Mouse (Mus musculus): ENCODE results near the gene Dnajb2. TPM values are rescaled to one million over a fixed set of nuclear protein-coding genes. Genes with fewer than 3 reads are reported as not detected.

Dnajb2 gene
- polyA plus RNA-seq (2015; fragmentation: Nextera tagmentation; extraction: Ambion mirVana): 33.8 and 38.6 TPM in 2 replicates

DNA sequence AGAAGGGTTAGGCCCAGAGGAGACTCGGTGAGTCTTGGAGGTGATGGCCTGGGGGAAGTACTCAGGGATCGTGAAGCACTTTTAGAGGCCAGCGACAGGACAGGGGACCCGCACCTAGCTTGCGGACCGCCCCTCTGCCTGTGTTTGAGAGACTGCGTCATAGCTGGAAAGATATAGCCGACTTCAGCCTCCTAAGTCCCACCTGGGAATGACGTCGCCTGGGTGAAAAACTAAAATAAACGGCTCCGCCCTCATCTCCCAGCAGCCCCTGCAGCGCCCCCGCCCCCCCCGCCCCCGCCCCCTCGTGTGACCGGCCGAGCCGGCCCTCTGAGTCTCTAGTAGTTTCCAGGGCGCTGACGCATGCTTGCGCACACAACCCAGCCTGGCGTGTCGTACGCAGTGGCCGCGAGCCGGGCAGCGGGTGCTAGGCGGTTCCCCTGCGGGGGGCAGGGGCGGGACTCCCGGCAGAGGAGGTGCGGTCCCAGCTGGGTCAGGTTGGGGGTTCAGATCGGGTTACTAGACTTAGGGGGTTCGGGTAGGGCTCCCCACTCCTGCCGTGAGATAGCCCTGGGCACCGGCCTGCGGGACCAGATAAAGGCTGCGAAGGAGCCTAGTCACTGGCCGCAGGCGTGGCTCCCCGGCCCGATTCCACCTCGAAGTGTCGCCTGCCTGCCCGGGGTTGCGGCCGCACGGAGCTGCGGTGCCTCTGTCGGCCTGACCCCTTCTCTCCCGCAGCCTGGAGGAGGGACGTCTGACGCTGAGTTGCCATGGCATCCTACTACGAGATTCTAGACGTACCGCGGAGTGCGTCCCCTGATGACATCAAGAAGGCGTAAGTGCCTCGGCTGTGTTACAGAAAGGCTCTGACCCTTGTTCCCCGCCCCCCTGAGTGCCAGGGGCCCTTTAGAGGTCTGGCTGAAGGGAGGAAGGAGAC is at the start of gene Dnajb2:
Gene Dnajb2 (plus strand): TSS at position 290 of the 934 bp plus-strand sequence.
- peak within 1 kb of the TSS; percentile 81 for H3K27ac ChIP-seq
- peak; percentile 95 for ATAC-seq (replicated peaks; ENCODE audit: low FRiP score)
- H3K36me3 ChIP-seq: peaks cover 27% of the 10 kb centered on the region
- peak within 1 kb of the TSS; percentile 95 for H3K4me2 ChIP-seq
- peak within 1 kb of the TSS; percentile 84 for H3K9ac ChIP-seq
- peaks cover 6% of the 10 kb centered on the region; the same call in 1 of the 2 replicates for H3K27me3 ChIP-seq
- peaks cover 23% of the 10 kb centered on the region for H3K4me1 ChIP-seq
- peak within 1 kb of the TSS; percentile 67 for H3K4me3 ChIP-seq (replicated peaks)
- no peaks in the 10 kb centered on the region for H3K9me3 ChIP-seq (replicated peaks)
- under 1% methylated on average over 62 of the region's 64 CpGs for WGBS

GRCm38 (mm10) chr1:75187126-75187525 is 49.1 kb upstream of the Dnajb2 start:
- ATAC-seq (replicated peaks; ENCODE audit: low FRiP score): no peak

GRCm38 (mm10) chr1:75187914-75188483 is 48.2 kb upstream of the Dnajb2 start:
- no peaks in the 10 kb centered on the region for H3K27me3 ChIP-seq
- H3K4me2 ChIP-seq: no peak overlapping the region
- H3K9ac ChIP-seq: no peak overlapping the region
- WGBS: 92% methylated on average over 2 of the region's 2 CpGs
- no peak for ATAC-seq (replicated peaks; ENCODE audit: low FRiP score)
- no peak overlapping the region for H3K4me3 ChIP-seq (replicated peaks)
- H3K36me3 ChIP-seq: peaks cover 58% of the 10 kb centered on the region
- no peak overlapping the region for H3K27ac ChIP-seq
- H3K9me3 ChIP-seq (replicated peaks): no peaks in the 10 kb centered on the region
- H3K4me1 ChIP-seq: peaks cover 13% of the 10 kb centered on the region

More at GRCm38 (mm10) chr1:75187126-75187525, 49.1 kb upstream of the Dnajb2 start:
- H3K9me3 ChIP-seq (replicated peaks): no peaks in the 10 kb centered on the region
- H3K4me1 ChIP-seq: peaks cover 10% of the 10 kb centered on the region
- H3K27ac ChIP-seq: no peak overlapping the region
- no peak overlapping the region for H3K4me3 ChIP-seq (replicated peaks)
- no peak overlapping the region for H3K4me2 ChIP-seq
- H3K9ac ChIP-seq: no peak overlapping the region
- peaks cover 67% of the 10 kb centered on the region for H3K36me3 ChIP-seq
- H3K27me3 ChIP-seq: no peaks in the 10 kb centered on the region

DNA sequence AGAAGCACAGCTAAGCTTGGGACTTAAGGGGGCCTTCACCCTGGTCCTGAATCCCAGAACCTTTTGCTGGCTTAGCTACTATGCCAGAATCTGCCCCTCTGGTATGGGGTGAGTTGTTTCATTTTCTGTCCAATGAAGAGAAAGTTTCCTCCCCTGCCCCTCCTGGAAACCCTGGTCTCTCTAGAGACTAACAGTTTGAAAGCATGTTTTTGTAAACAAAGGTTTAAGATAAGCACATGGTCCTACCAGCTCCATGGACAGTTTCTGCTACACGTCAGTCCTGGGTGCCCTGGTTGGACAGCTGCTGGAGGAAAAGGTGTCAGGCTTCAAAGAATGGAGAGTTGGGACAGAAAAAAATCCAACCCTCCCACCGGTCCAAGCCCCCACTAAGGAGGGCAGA is 45.6 kb upstream of the Dnajb2 start:
- WGBS: 59% methylated on average over 2 of the region's 2 CpGs
- Histone ChIP-seq H3K4me2 (peak overlapping the region; percentile 92), H3K9me3 (replicated peaks) (no peaks in the 10 kb centered on the region), H3K27ac (no peak overlapping the region), H3K4me1 (peaks cover 20% of the 10 kb centered on the region), H3K9ac (peak overlapping the region; percentile 91; the same call in 1 of the 2 replicates), H3K27me3 (no peaks in the 10 kb centered on the region), H3K4me3 (replicated peaks) (peak overlapping the region; percentile 87; the same call in 1 of the 2 replicates), H3K36me3 (peaks cover 41% of the 10 kb centered on the region)
- ATAC-seq (replicated peaks; ENCODE audit: low FRiP score): no peak

GRCm38 (mm10) chr1:75191258-75191621 is 45.0 kb upstream of the Dnajb2 start:
- H3K4me2 ChIP-seq: peak overlapping the region; percentile 92
- no peaks in the 10 kb centered on the region for H3K9me3 ChIP-seq (replicated peaks)
- WGBS: 45% methylated on average over 5 of the region's 5 CpGs
- no peak; the same call in 1 of the 2 replicates for ATAC-seq (replicated peaks; ENCODE audit: low FRiP score)
- peaks cover 20% of the 10 kb centered on the region for H3K4me1 ChIP-seq
- H3K27ac ChIP-seq: peak overlapping the region; percentile 92
- H3K27me3 ChIP-seq: no peaks in the 10 kb centered on the region
- peak overlapping the region; percentile 91 for H3K9ac ChIP-seq
- peaks cover 41% of the 10 kb centered on the region for H3K36me3 ChIP-seq
- H3K4me3 ChIP-seq (replicated peaks): peak overlapping the region; percentile 87

DNA sequence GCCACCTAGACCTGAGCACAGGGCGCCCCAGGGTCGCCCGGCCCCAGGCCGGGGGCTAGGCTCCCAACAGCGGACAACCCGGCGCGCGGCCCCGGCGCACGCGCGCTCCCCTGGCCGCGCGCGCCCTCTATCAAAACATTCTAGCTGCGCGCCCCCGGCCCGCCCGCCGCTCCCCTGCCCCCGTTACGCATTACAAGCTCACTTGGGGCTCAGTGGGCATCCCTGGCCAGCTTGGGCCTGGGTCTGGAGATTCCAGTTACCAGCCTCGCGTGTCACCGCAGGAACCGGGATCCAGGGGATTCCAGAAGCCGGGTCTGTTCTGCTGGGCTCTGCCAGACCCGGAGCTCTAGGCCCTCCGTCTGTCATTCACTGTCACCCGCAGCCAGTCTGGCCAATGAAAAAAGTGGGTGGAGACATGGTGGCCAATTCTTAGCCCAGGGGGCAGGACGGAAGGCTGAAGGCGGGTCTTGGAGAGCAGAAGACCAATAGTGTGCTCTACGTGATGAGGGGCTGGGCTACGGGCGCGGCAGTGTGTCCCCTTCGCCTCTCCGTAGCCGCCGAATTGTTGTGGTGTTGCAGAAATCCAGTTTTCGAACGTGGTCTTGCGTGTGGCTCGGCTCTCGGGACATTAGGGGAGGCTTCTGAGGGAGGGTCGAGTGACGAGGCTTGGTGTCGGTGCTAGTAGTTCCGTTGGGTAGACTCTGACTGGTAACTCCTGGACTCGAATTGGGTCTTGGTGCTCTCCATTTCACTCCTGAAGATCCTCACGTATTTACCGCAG is 44.4 kb upstream of the Dnajb2 start, which contains the start of the genes Ankzf1 and Atg9a:
Gene Ankzf1 (plus strand): TSS at position 530 of the 781 bp plus-strand sequence.
Gene Atg9a (minus strand): TSS at position 575 of the 781 bp plus-strand sequence.
- peak; percentile 100 for ATAC-seq (replicated peaks; ENCODE audit: low FRiP score)
- Histone ChIP-seq H3K4me2 (peak within 1 kb of the TSS; percentile 92), H3K27ac (peak within 1 kb of the TSS; percentile 97), H3K4me1 (peaks cover 20% of the 10 kb centered on the region), H3K36me3 (peaks cover 41% of the 10 kb centered on the region), H3K9ac (peak within 1 kb of the TSS; percentile 93), H3K27me3 (no peaks in the 10 kb centered on the region), H3K4me3 (replicated peaks) (peak within 1 kb of the TSS; percentile 87), H3K9me3 (replicated peaks) (no peaks in the 10 kb centered on the region)
- under 1% methylated on average over 56 of the region's 56 CpGs for WGBS

DNA sequence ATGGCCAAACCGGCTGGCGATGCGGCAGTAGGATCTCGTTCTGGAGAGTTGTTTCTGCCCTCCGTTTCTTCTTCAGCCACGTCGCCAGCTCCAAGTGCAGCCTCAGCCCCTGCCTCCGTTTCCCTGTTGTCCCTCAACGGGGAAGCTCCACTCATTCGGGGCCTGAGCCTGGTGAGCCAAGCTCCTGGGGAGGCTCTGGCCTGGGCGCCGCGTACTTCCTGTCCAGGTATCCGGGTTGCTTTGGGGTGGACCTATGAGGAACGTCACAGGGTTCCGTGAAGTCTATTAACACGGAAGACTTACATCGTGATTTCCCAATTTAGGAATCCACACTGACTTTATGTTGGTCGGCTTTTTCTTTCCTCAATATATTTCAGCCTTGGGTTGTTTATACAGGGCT is 43.8 kb upstream of the Dnajb2 start:
- Histone ChIP-seq H3K27me3 (no peaks in the 10 kb centered on the region), H3K27ac (peak overlapping the region; percentile 97), H3K9ac (peak overlapping the region; percentile 93), H3K9me3 (replicated peaks) (no peaks in the 10 kb centered on the region), H3K4me2 (peak overlapping the region; percentile 92), H3K4me1 (peaks cover 20% of the 10 kb centered on the region), H3K4me3 (replicated peaks) (peak overlapping the region; percentile 87), H3K36me3 (peaks cover 42% of the 10 kb centered on the region)
- under 1% methylated on average over 19 of the region's 19 CpGs for WGBS
- peak; percentile 29 for ATAC-seq (replicated peaks; ENCODE audit: low FRiP score)

GRCm38 (mm10) chr1:75201236-75201635 is 35.0 kb upstream of the Dnajb2 start:
- Histone ChIP-seq H3K27ac (no peak overlapping the region), H3K4me3 (replicated peaks) (no peak overlapping the region), H3K9ac (no peak overlapping the region), H3K36me3 (peaks cover 57% of the 10 kb centered on the region), H3K4me2 (no peak overlapping the region), H3K27me3 (no peaks in the 10 kb centered on the region), H3K9me3 (replicated peaks) (no peaks in the 10 kb centered on the region), H3K4me1 (no peaks in the 10 kb centered on the region)
- ATAC-seq (replicated peaks; ENCODE audit: low FRiP score): no peak
- 86% methylated on average over 1 of the region's 1 CpGs for WGBS

- ATAC-seq (replicated peaks; ENCODE audit: low FRiP score): peak; percentile 44
- 5% methylated on average over 34 of the region's 34 CpGs for WGBS
- peaks cover 31% of the 10 kb centered on the region for H3K36me3 ChIP-seq
- H3K27me3 ChIP-seq: no peaks in the 10 kb centered on the region
- no peaks in the 10 kb centered on the region for H3K9me3 ChIP-seq (replicated peaks)
- peak overlapping the region; percentile 80 for H3K4me2 ChIP-seq
- H3K4me1 ChIP-seq: peaks cover 52% of the 10 kb centered on the region
- H3K27ac ChIP-seq: peak overlapping the region; percentile 85
- peak overlapping the region; percentile 61 for H3K9ac ChIP-seq
- peak overlapping the region; percentile 79 for H3K4me3 ChIP-seq (replicated peaks)
Observed at GRCm38 (mm10) chr1:75208967-75209678, 27.1 kb upstream of the Dnajb2 start.

- Histone ChIP-seq H3K4me1 (peaks cover 62% of the 10 kb centered on the region), H3K4me3 (replicated peaks) (peak within 1 kb of the TSS; percentile 79), H3K27ac (peak within 1 kb of the TSS; percentile 85), H3K27me3 (no peaks in the 10 kb centered on the region), H3K36me3 (peaks cover 43% of the 10 kb centered on the region), H3K9me3 (replicated peaks) (no peaks in the 10 kb centered on the region), H3K4me2 (peak within 1 kb of the TSS; percentile 80), H3K9ac (peak within 1 kb of the TSS; percentile 83)
- WGBS: 4% methylated on average over 42 of the region's 42 CpGs
- ATAC-seq (replicated peaks; ENCODE audit: low FRiP score): peak; percentile 86
Observed at GRCm38 (mm10) chr1:75210136-75211087, 25.8 kb upstream of the Dnajb2 start, which contains the start of the genes Glb1l and Stk16. Glb1l (minus strand) TSS chr1:75210813. Stk16 (plus strand) TSS chr1:75210838.

Data from kidney, embryonic 15.5 days (tissue).